Mouse (Mus musculus): Measurements from ENCODE around the gene Sco2. TPM values are rescaled to one million over a fixed set of nuclear protein-coding genes. Genes with fewer than 3 reads are reported as not detected.
A peak's percentile ranks its signal among the peaks of the same experiment; 100 is the strongest.

Sco2 gene
- polyA plus RNA-seq, 1 experiment: 31.1 TPM

DNA sequence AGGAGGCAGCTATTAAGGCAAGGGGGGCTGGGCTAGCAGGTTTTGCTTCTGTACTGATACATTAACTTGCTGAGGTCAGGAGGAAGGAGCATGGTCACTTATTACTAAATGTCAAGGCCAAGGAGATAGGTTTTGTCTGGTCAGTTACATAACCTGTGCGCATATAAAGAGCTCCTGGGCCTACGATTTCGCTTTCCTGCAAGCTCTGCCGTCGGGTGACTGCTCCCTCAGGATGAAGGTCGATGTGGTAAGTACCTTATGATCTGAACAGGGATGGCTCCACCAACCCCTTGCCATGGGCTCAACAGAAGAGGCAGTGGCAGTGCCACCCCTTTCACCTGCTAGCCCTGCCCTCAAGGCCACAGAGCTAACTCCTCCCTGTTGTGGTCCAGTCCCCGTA is 39.4 kb downstream of the Sco2 start, which contains the start of gene Miox:
TSS of gene Miox (plus strand) at position 128 of the 400 bp plus-strand sequence.
- H3K4me3 ChIP-seq (ENCODE audit: control insufficient read depth, low read depth, low read length): no peak within 1 kb of the TSS
- H3K27me3 ChIP-seq (ENCODE audit: control insufficient read depth, insufficient read depth, low read length): no peaks in the 10 kb centered on the region
- H3K27ac ChIP-seq (ENCODE audit: control insufficient read depth, insufficient read depth, low read depth, low read length): no peak within 1 kb of the TSS
- TF ChIP-seq POLR2A (IDR thresholded peaks at IDR 0.05; ENCODE audit: control insufficient read depth, low read depth, low read length): no peak
- TF ChIP-seq CTCF (IDR thresholded peaks at IDR 0.05; ENCODE audit: control insufficient read depth, insufficient read depth, insufficient replicate concordance, low read depth, low read length): no peak
- H3K36me3 ChIP-seq (ENCODE audit: control insufficient read depth, insufficient read depth, low read length): no peaks in the 10 kb centered on the region
- peaks cover 8% of the 10 kb centered on the region for H3K4me1 ChIP-seq (ENCODE audit: control insufficient read depth, insufficient read depth, low read length)

DNA sequence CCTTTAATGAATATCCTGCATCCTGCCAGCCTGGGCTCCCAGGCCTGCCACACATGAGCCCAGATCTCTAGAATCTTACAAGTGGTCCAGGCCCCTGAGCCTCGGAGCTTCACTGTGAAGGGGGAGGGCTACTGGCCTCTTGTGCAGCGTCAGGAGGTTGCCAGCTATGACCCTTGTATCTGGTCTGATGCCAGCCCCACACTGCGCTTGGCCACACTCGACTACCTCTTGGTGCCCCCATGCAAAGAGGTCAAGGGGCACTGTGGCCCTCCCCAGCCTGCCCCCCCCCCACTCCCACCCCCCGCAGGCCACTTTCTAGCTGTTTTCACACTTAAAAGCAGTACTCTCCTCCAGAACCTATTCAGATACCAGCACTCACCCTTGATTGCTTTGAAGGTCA is 47.2 kb downstream of the Sco2 start:
- Histone ChIP-seq H3K27me3 (ENCODE audit: control insufficient read depth, insufficient read depth, low read length) (no peaks in the 10 kb centered on the region), H3K36me3 (ENCODE audit: control insufficient read depth, insufficient read depth, low read length) (no peaks in the 10 kb centered on the region), H3K4me3 (ENCODE audit: control insufficient read depth, low read depth, low read length) (no peak overlapping the region), H3K27ac (ENCODE audit: control insufficient read depth, insufficient read depth, low read depth, low read length) (no peak overlapping the region), H3K4me1 (ENCODE audit: control insufficient read depth, insufficient read depth, low read length) (peaks cover 4% of the 10 kb centered on the region; the same call in 1 of the 2 replicates)
- no peak for TF ChIP-seq CTCF (IDR thresholded peaks at IDR 0.05; ENCODE audit: control insufficient read depth, insufficient read depth, insufficient replicate concordance, low read depth, low read length)
- no peak for TF ChIP-seq POLR2A (IDR thresholded peaks at IDR 0.05; ENCODE audit: control insufficient read depth, low read depth, low read length)

DNA sequence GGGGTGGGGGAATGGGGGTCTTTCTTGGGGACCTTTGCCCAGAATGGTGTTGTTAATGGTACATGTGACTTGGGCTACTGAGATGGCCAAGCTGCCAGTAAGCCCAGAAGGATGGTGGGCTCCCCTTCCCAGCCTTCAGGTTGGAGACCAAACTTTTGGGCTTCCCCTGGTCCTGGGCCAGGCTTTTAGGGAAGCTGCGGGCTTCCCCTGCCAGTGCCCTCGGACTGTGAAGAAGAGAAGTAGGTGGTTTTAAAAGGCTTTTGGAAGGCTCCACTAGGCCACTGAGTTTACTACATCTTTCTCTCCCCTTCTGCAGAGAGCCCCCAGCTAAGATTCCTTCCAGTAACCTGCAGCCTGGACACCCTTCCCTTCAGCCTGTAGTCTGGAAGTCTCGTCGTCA is 50.0 kb downstream of the Sco2 start:
- Histone ChIP-seq H3K36me3 (ENCODE audit: control insufficient read depth, insufficient read depth, low read length) (no peaks in the 10 kb centered on the region), H3K4me3 (ENCODE audit: control insufficient read depth, low read depth, low read length) (no peak overlapping the region), H3K4me1 (ENCODE audit: control insufficient read depth, insufficient read depth, low read length) (peaks cover 4% of the 10 kb centered on the region; the same call in 1 of the 2 replicates), H3K27ac (ENCODE audit: control insufficient read depth, insufficient read depth, low read depth, low read length) (no peak overlapping the region), H3K27me3 (ENCODE audit: control insufficient read depth, insufficient read depth, low read length) (no peaks in the 10 kb centered on the region)
- TF ChIP-seq CTCF (IDR thresholded peaks at IDR 0.05; ENCODE audit: control insufficient read depth, insufficient read depth, insufficient replicate concordance, low read depth, low read length) (no peak), POLR2A (IDR thresholded peaks at IDR 0.05; ENCODE audit: control insufficient read depth, low read depth, low read length) (no peak)

DNA sequence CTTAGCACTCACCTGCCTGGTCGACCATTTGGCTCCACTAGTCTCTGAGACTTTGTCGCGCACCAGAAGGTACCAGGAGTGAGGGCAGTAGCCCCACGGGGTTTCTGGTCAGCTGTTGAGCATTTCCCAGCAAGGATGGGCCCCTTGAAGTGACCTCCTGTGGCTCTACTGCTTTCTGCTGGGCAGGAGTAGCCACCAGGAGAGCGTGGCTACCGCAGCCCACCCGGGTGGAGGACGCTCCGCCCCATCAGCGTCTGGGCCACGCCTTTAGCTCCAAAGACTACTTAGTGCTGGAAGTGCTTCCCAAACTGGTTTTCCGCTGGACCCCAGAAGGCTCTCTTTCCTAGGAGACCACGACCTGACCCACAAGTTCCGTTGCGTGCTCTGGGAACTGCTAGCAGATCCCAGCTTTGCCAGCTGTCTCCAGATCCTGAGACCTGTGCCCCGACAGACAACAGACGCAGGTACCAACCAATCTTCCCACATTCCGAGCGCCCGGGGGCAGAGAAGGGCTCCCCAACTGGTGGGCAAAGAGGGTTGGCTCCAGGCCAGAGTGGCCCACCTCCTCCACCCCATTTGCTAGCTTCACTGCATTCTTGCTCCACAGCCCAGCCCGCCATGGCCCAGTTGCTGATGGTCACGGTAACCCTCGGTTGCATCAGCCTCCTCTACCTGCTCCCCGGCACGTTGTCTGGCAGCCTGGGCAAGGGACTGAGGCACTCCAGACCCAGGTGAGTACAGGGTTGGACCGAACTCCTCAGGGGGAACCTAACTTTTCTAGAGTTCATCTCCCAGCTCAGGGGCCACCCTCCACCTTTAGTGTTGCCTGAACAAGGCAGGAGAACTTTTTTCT is 50.8 kb downstream of the Sco2 start, which contains the start of gene Adm2:
TSS of gene Adm2 (plus strand) at position 51 of the 853 bp plus-strand sequence.
- Histone ChIP-seq H3K27me3 (ENCODE audit: control insufficient read depth, insufficient read depth, low read length) (no peaks in the 10 kb centered on the region), H3K4me3 (ENCODE audit: control insufficient read depth, low read depth, low read length) (peak within 1 kb of the TSS; percentile 23; the same call in 1 of the 2 replicates), H3K36me3 (ENCODE audit: control insufficient read depth, insufficient read depth, low read length) (no peaks in the 10 kb centered on the region), H3K4me1 (ENCODE audit: control insufficient read depth, insufficient read depth, low read length) (peaks cover 4% of the 10 kb centered on the region; the same call in 1 of the 2 replicates), H3K27ac (ENCODE audit: control insufficient read depth, insufficient read depth, low read depth, low read length) (no peak within 1 kb of the TSS)
- no peak for TF ChIP-seq CTCF (IDR thresholded peaks at IDR 0.05; ENCODE audit: control insufficient read depth, insufficient read depth, insufficient replicate concordance, low read depth, low read length)
- TF ChIP-seq POLR2A (IDR thresholded peaks at IDR 0.05; ENCODE audit: control insufficient read depth, low read depth, low read length): no peak

Other genes starting within 250 kb of the Sco2 start
- 4.0 and 4.5 TPM in 2 replicates for gene Hdac10, start 245.1 kb downstream of the Sco2 start, polyA plus RNA-seq (2012; rRNA removed)
- gene Mapk12, start 233.1 kb downstream of the Sco2 start, polyA plus RNA-seq (2012; rRNA removed): 0.79 and 1.0 TPM in 2 replicates
- 2.0 and 2.6 TPM in 2 replicates for gene Mapk11, start 224.2 kb downstream of the Sco2 start, polyA plus RNA-seq (2012; rRNA removed)
- gene Plxnb2, start 193.1 kb downstream of the Sco2 start, polyA plus RNA-seq (2012; rRNA removed): 91.0 and 107 TPM in 2 replicates
- gene Dennd6b, start 177.3 kb downstream of the Sco2 start, polyA plus RNA-seq (2012; rRNA removed): 55.5 and 58.5 TPM in 2 replicates
- 49.8 and 59.3 TPM in 2 replicates for gene Ppp6r2, start 162.3 kb downstream of the Sco2 start, polyA plus RNA-seq (2012; rRNA removed)
- 157 and 170 TPM in 2 replicates for gene Sbf1, start 58.5 kb downstream of the Sco2 start, polyA plus RNA-seq (2012; rRNA removed)
- gene Adm2, start 51.1 kb downstream of the Sco2 start, polyA plus RNA-seq (2012; rRNA removed): not detected in 2 replicates
- gene Miox, start 39.4 kb downstream of the Sco2 start, polyA plus RNA-seq (2012; rRNA removed): 0.81 and 1.7 TPM in 2 replicates
- 43.0 and 46.6 TPM in 2 replicates for gene Lmf2, start 18.2 kb downstream of the Sco2 start, polyA plus RNA-seq (2012; rRNA removed)
- gene Ncaph2, start 18.1 kb downstream of the Sco2 start, polyA plus RNA-seq (2012; rRNA removed): 41.5 and 44.7 TPM in 2 replicates
- 0.74 and 1.6 TPM in 2 replicates for gene Tymp, start 3.2 kb upstream of the Sco2 start, polyA plus RNA-seq (2012; rRNA removed)
- 78.4 and 86.4 TPM in 2 replicates for gene Odf3b, start 5.4 kb upstream of the Sco2 start, polyA plus RNA-seq (2012; rRNA removed)
- gene Klhdc7b, start 11.1 kb upstream of the Sco2 start, polyA plus RNA-seq (2012; rRNA removed): 0.19 and 0.31 TPM in 2 replicates
- gene Syce3, start 36.7 kb upstream of the Sco2 start, polyA plus RNA-seq (2012; rRNA removed): 218 and 247 TPM in 2 replicates
- 374 and 414 TPM in 2 replicates for gene Cpt1b, start 52.0 kb upstream of the Sco2 start, polyA plus RNA-seq (2012; rRNA removed)
- 6.4 and 7.6 TPM in 2 replicates for gene C730034F03Rik, start 55.7 kb upstream of the Sco2 start, polyA plus RNA-seq (2012; rRNA removed)
- gene Gm44502, start 55.9 kb upstream of the Sco2 start, polyA plus RNA-seq (2012; rRNA removed): 1.2 and 1.9 TPM in 2 replicates
- gene Chkb, start 56.1 kb upstream of the Sco2 start, polyA plus RNA-seq (2012; rRNA removed): 50.7 and 52.8 TPM in 2 replicates
- gene Mapk8ip2, start 80.1 kb upstream of the Sco2 start, polyA plus RNA-seq (2012; rRNA removed): 31.9 and 34.3 TPM in 2 replicates
- 221 and 236 TPM in 2 replicates for gene Arsa, start 103.6 kb upstream of the Sco2 start, polyA plus RNA-seq (2012; rRNA removed)
- gene Shank3, start 125.8 kb upstream of the Sco2 start, polyA plus RNA-seq (2012; rRNA removed): 1.1 and 1.8 TPM in 2 replicates
- 522 and 549 TPM in 2 replicates for gene Acr, start 194.5 kb upstream of the Sco2 start, polyA plus RNA-seq (2012; rRNA removed)
- 91.2 and 108 TPM in 2 replicates for gene Rabl2, start 218.1 kb upstream of the Sco2 start, polyA plus RNA-seq (2012; rRNA removed)

Measured in testis, adult 2 months (tissue).